Mouse (Mus musculus): ENCODE measurements around the gene Smad6. TPM values are rescaled to one million over a fixed set of nuclear protein-coding genes. Genes with fewer than 3 reads are reported as not detected.

Gene Smad6
- polyA plus RNA-seq, 2 experiments, result 1.8 to 3.9 TPM

GRCm38 (mm10) chr9:64022562-64023366, 905 bp upstream of the Smad6 start:
- TF ChIP-seq CTCF (IDR thresholded peaks at IDR 0.05; ENCODE audit: low read depth) (0 out of 2 replicates have a peak, but pooled peaks have one; percentile 2), EP300 (IDR thresholded peaks at IDR 0.05; ENCODE audit: low read depth) (peak; percentile 22; the same call in 1 of the 2 replicates)
- peaks cover 34 to 38% of the 10 kb centered on the region in 2 experiments for H3K4me1 ChIP-seq (replicated peaks; ENCODE audit: control insufficient read depth in 2 of 2, insufficient read depth in 2 of 2, low read length in 1 of 2)
- H3K4me2 ChIP-seq (ENCODE audit: low read depth), result peak overlapping the region; percentile 96
- WGBS (ENCODE audit: insufficient replicate concordance), result 1% methylated on average over 47 of the region's 54 CpGs
- DNase-seq (ENCODE audit: low read depth in 3 of 3, low spot score in 3 of 3), result peak; percentile 83 to 87 (median 86)
- peaks cover 42% of the 10 kb centered on the region for H3K27me3 ChIP-seq (ENCODE audit: control insufficient read depth, insufficient read depth, low read length)
- peak; percentile 88 for ATAC-seq (ENCODE audit: insufficient read depth)
- peak overlapping the region; percentile 56 to 61 for H3K4me3 ChIP-seq (ENCODE audit: insufficient read depth in 1 of 2, low read depth in 2 of 2, low read length in 2 of 2)
- no peaks in the 10 kb centered on the region for H3K9me3 ChIP-seq (ENCODE audit: control insufficient read depth, low read length)
- peak overlapping the region; percentile 69 for H3K9ac ChIP-seq (replicated peaks)
- no peaks in the 10 kb centered on the region for H3K36me3 ChIP-seq (replicated peaks; ENCODE audit: control insufficient read depth, insufficient read depth, low read depth)
- H3K27ac ChIP-seq, result peak overlapping the region; percentile 60

DNA sequence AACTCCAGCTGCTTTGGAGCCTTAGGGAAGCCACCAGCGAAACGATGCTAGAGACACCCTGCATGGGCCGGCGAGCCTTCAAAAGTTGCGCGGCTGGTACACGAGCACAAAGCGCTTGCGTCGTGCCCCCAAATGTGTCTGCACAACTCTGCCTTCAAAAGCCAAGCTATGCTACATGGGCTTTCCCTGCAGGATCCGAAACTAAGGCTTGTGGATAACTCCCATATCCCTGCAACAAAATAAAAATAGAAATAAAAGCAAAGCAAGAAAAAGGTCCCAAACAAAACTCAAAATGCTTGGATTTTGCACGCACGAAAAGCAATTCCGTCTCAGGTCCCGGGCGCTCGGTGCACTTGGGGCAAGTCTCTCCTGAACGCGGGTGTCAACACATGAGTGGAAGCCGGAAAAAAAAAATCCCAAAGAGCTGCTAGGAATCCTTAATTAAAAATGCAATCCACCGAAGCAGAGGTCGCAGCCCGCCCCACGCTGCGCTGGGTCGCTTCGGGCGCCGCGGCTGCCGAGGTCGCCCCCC, 474 bp downstream of the Smad6 start:
- Histone ChIP-seq H3K4me3 (ENCODE audit: insufficient read depth in 1 of 2, low read depth in 2 of 2, low read length in 2 of 2) (peak overlapping the region; percentile 61 to 64), H3K4me2 (ENCODE audit: low read depth) (peak overlapping the region; percentile 96), H3K9ac (replicated peaks) (peak overlapping the region; percentile 69), H3K36me3 (replicated peaks; ENCODE audit: control insufficient read depth, insufficient read depth, low read depth) (no peaks in the 10 kb centered on the region), H3K27me3 (ENCODE audit: control insufficient read depth, insufficient read depth, low read length) (peaks cover 42% of the 10 kb centered on the region), H3K4me1 (replicated peaks; ENCODE audit: control insufficient read depth in 2 of 2, insufficient read depth in 2 of 2, low read length in 1 of 2) (peaks cover 46 to 50% of the 10 kb centered on the region in 2 experiments), H3K27ac (no peak overlapping the region), H3K9me3 (ENCODE audit: control insufficient read depth, low read length) (no peaks in the 10 kb centered on the region)
- WGBS (ENCODE audit: insufficient replicate concordance), result under 1% methylated on average over 32 of the region's 32 CpGs
- no peak for DNase-seq (ENCODE audit: low read depth in 3 of 3, low spot score in 3 of 3)
- no peak for TF ChIP-seq CTCF (IDR thresholded peaks at IDR 0.05; ENCODE audit: low read depth)
- TF ChIP-seq EP300 (IDR thresholded peaks at IDR 0.05; ENCODE audit: low read depth), result no peak
- ATAC-seq (ENCODE audit: insufficient read depth), result no peak

DNA sequence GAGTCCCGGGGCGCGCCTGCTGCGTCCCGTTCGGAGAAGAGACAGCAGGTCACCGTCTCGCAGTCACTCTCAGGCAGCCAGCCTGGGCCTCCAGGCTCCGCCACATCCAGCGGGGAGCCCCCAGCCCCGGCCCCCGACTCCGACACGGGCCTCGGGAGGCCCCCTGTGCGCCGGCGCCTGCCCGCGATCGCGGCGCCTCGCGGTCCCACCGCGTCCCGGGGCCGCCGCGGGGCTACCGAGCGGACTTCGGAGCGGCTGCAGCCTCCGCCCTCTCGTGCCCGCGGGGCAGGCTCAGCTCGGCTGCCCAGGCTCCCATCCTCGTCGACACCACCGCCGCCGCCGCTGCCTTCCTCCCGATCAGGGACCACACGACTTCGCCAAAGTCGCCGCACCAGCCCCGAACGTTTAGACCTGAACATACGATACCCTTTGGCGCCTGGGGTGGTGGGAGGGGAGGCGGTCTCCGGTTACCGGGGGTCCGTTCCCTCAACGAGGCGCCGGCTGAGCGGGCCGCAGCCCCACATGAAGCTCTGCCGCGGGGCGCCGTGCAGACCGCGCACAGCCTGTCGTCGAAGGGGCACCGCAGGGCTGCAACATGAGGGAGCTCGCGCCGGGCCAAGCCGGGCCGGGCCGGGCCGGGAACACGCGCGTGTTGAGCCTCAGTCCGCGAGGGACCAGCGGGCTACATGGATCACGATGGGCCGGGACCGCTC, 1.1 kb downstream of the Smad6 start:
- peaks cover 46 to 54% of the 10 kb centered on the region in 2 experiments for H3K4me1 ChIP-seq (replicated peaks; ENCODE audit: control insufficient read depth in 2 of 2, insufficient read depth in 2 of 2, low read length in 1 of 2)
- under 1% methylated on average over 79 of the region's 89 CpGs for WGBS (ENCODE audit: insufficient replicate concordance)
- TF ChIP-seq EP300 (IDR thresholded peaks at IDR 0.05; ENCODE audit: low read depth) (no peak), CTCF (IDR thresholded peaks at IDR 0.05; ENCODE audit: low read depth) (no peak)
- peak overlapping the region; percentile 69 for H3K9ac ChIP-seq (replicated peaks)
- H3K4me3 ChIP-seq (ENCODE audit: insufficient read depth in 1 of 2, low read depth in 2 of 2, low read length in 2 of 2), result peak overlapping the region; percentile 61 to 64
- no peaks in the 10 kb centered on the region for H3K9me3 ChIP-seq (ENCODE audit: control insufficient read depth, low read length)
- DNase-seq (ENCODE audit: low read depth in 3 of 3, low spot score in 3 of 3) (no peak), ATAC-seq (ENCODE audit: insufficient read depth) (no peak)
- peaks cover 42% of the 10 kb centered on the region for H3K27me3 ChIP-seq (ENCODE audit: control insufficient read depth, insufficient read depth, low read length)
- peak overlapping the region; percentile 96 for H3K4me2 ChIP-seq (ENCODE audit: low read depth)
- no peak overlapping the region for H3K27ac ChIP-seq
- no peaks in the 10 kb centered on the region for H3K36me3 ChIP-seq (replicated peaks; ENCODE audit: control insufficient read depth, insufficient read depth, low read depth)

- DNase-seq (ENCODE audit: low read depth in 3 of 3, low spot score in 3 of 3) (no peak), ATAC-seq (ENCODE audit: insufficient read depth) (no peak)
- Histone ChIP-seq H3K27ac (no peak overlapping the region), H3K4me3 (ENCODE audit: insufficient read depth in 1 of 2, low read depth in 2 of 2, low read length in 2 of 2) (peak overlapping the region; percentile 61 to 64), H3K4me2 (ENCODE audit: low read depth) (peak overlapping the region; percentile 96), H3K9me3 (ENCODE audit: control insufficient read depth, low read length) (no peaks in the 10 kb centered on the region), H3K4me1 (replicated peaks; ENCODE audit: control insufficient read depth in 2 of 2, insufficient read depth in 2 of 2, low read length in 1 of 2) (peaks cover 43 to 50% of the 10 kb centered on the region in 2 experiments), H3K27me3 (ENCODE audit: control insufficient read depth, insufficient read depth, low read length) (peaks cover 42% of the 10 kb centered on the region), H3K36me3 (replicated peaks; ENCODE audit: control insufficient read depth, insufficient read depth, low read depth) (no peaks in the 10 kb centered on the region), H3K9ac (replicated peaks) (peak overlapping the region; percentile 69; the same call in 1 of the 2 replicates)
- TF ChIP-seq EP300 (IDR thresholded peaks at IDR 0.05; ENCODE audit: low read depth), result no peak
- TF ChIP-seq CTCF (IDR thresholded peaks at IDR 0.05; ENCODE audit: low read depth), result no peak
- WGBS (ENCODE audit: insufficient replicate concordance), result under 1% methylated on average over 46 of the region's 50 CpGs
These were observed 1.7 kb downstream of the Smad6 start for GRCm38 (mm10) chr9:64020171-64020605.
